Mouse (Mus musculus) embryonic fibroblast, embryonic 13.5 days (primary cell): ENCODE results near the gene Atp13a5.

Experiments used
- CTCF ChIP-seq: IDR thresholded peaks from 2 replicates; pipeline ENCODE4 v1.5.1; 2011; ENCODE audit warnings: mild to moderate bottlenecking, control low read depth, low read length, moderate library complexity, borderline replicate concordance; ENCODE audit not compliant: insufficient read depth
- POLR2A ChIP-seq: IDR thresholded peaks from 2 replicates; pipeline ENCODE4 v1.6.1; 2011; ENCODE audit warnings: low read depth, mild to moderate bottlenecking, control low read depth, low read length, moderate library complexity

GRCm38 (mm10) chr16:29407319-29407718 is 28.8 kb upstream of the Atp13a5 start:
- TF ChIP-seq CTCF: no peak
- no peak for TF ChIP-seq POLR2A
